Mouse (Mus musculus): ENCODE measurements around the gene Yipf6.

GRCm38 (mm10) chrX:98904226-98904625 lies 31.9 kb upstream of the Yipf6 start:
- TF ChIP-seq POLR2A (IDR thresholded peaks at IDR 0.05; ENCODE audit: borderline replicate concordance, extremely low read depth, insufficient read depth, insufficient read length, poor library complexity, severe bottlenecking): no peak
- no peak for TF ChIP-seq CTCF (IDR thresholded peaks at IDR 0.05; ENCODE audit: borderline replicate concordance, extremely low read depth, insufficient read depth, insufficient read length)
